17 mouse cellular contexts compared by ENCODE assay signal in the genomic region with DNA sequence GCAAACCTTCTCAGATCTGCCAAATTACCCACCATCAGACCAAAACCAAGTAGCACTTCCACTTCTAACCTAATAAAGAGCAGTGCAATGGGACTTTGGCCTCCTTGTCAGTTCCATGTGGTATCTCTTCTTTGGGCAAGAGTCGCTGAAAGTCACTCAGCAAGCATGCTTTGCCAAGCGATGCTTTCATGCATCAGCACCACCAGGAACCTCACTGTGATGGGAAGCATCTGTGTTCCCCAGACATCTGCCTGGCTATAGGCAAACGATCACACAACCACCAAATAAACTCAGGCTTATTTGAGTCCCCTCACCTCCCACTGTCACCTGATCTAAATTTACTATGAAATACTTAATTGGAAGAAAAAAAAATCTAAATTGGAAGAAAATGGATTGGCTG.
"Had no signal": no experiment of that assay in that cellular context is flagged by ENCODE, and none has a peak within 500 bp of the region (broad histone marks: within the 10 kb centered on the region; RNA-seq: fewer than 3 reads in every experiment).

No protein-coding gene starts in this region.

- H3K27me3 ChIP-seq: lung, embryonic 15.5 days; megakaryocyte, embryonic 14.5 days; midbrain, embryonic 13.5 days; neural tube, embryonic 12.5 days; stomach, embryonic 15.5 days had no signal

- H3K4me3 ChIP-seq: lung, embryonic 15.5 days; megakaryocyte, embryonic 14.5 days; midbrain, embryonic 13.5 days; neural tube, embryonic 12.5 days; stomach, embryonic 15.5 days had no signal

- H3K4me2 ChIP-seq: lung, embryonic 15.5 days; midbrain, embryonic 11.5 days; midbrain, embryonic 13.5 days; neural tube, embryonic 12.5 days; stomach, embryonic 15.5 days had no signal

- H3K9ac ChIP-seq: lung, embryonic 15.5 days; midbrain, embryonic 13.5 days; neural tube, embryonic 12.5 days; stomach, embryonic 15.5 days had no signal

- ATAC-seq: lung, postnatal 0 days; midbrain, embryonic 13.5 days; midbrain, embryonic 16.5 days had no signal

- H3K9me3 ChIP-seq: lung, embryonic 15.5 days; megakaryocyte, embryonic 14.5 days; midbrain, embryonic 13.5 days; neural tube, embryonic 12.5 days; stomach, embryonic 15.5 days had no signal

- DNase-seq: lung, adult 2 months; lung, postnatal 14 days; lung, postnatal 36 days; right cerebral cortex, postnatal 14 days; thymus, adult 2 months; thymus, postnatal 25 days; thymus, postnatal 4 days had no signal

- H3K36me3 ChIP-seq: lung, embryonic 15.5 days; midbrain, embryonic 13.5 days; neural tube, embryonic 12.5 days; stomach, embryonic 15.5 days had no signal

- H3K27ac ChIP-seq: lung, embryonic 15.5 days; macrophage; midbrain, embryonic 13.5 days; neural tube, embryonic 12.5 days; stomach, embryonic 15.5 days; stomach, postnatal 0 days had no signal
